Mouse (Mus musculus): Measurements from ENCODE around the gene Gucd1.
"Not testable (repeated sequence)": the region's sequence is repeated elsewhere in the genome, so short reads cannot be mapped to it uniquely, and the experiment has no call there.

The Gucd1 gene

GRCm38 (mm10) chr10:75503692-75504091 lies 14.1 kb downstream of the Gucd1 start:
- in situ Hi-C loops (cut with MboI) = no loop called here

GRCm38 (mm10) chr10:75501641-75502040 lies 16.1 kb downstream of the Gucd1 start:
- in situ Hi-C loops (cut with MboI) = no loop called here

GRCm38 (mm10) chr10:75500345-75500744 lies 17.4 kb downstream of the Gucd1 start:
- in situ Hi-C loops (cut with MboI) = no loop called here

- in situ Hi-C loops (cut with MboI) = no loop called here
These were observed 18.0 kb downstream of the Gucd1 start for GRCm38 (mm10) chr10:75499791-75500190.

- in situ Hi-C loops (cut with MboI) = not testable (repeated sequence)
These were observed 18.6 kb downstream of the Gucd1 start for GRCm38 (mm10) chr10:75499214-75499613.

- in situ Hi-C loops (cut with MboI) = no loop called here
These were observed 21.9 kb downstream of the Gucd1 start for GRCm38 (mm10) chr10:75495921-75496320.

- in situ Hi-C loops (cut with MboI) = no loop called here
These were observed 22.5 kb downstream of the Gucd1 start for GRCm38 (mm10) chr10:75495304-75495703.

GRCm38 (mm10) chr10:75491936-75492262 lies 25.9 kb downstream of the Gucd1 start:
- in situ Hi-C loops (cut with MboI) = no loop called here

- in situ Hi-C loops (cut with MboI) = no loop called here
These were observed 26.4 kb downstream of the Gucd1 start for GRCm38 (mm10) chr10:75491234-75491935.

GRCm38 (mm10) chr10:75490731-75491130 lies 27.0 kb downstream of the Gucd1 start:
- in situ Hi-C loops (cut with MboI) = no loop called here

GRCm38 (mm10) chr10:75489522-75489921 lies 28.2 kb downstream of the Gucd1 start:
- in situ Hi-C loops (cut with MboI) = no loop called here

- in situ Hi-C loops (cut with MboI) = no loop called here
These were observed 30.6 kb downstream of the Gucd1 start for GRCm38 (mm10) chr10:75487131-75487530.

- in situ Hi-C loops (cut with MboI) = no loop called here
These were observed 31.4 kb downstream of the Gucd1 start for GRCm38 (mm10) chr10:75486086-75486979.

- in situ Hi-C loops (cut with MboI) = loop anchor here (5.0 kb wide), 1 partner anchor 37 kb away; no protein-coding TSS in a partner anchor
These were observed 33.0 kb downstream of the Gucd1 start for GRCm38 (mm10) chr10:75484767-75485166.

- in situ Hi-C loops (cut with MboI) = loop anchor here (5.0 kb wide), 1 partner anchor 37 kb away; no protein-coding TSS in a partner anchor
These were observed 33.7 kb downstream of the Gucd1 start for GRCm38 (mm10) chr10:75484066-75484465.

GRCm38 (mm10) chr10:75482919-75483483 lies 34.8 kb downstream of the Gucd1 start:
- in situ Hi-C loops (cut with MboI) = loop anchor here (5.0 kb wide), 1 partner anchor 36 kb away; no protein-coding TSS in a partner anchor

- in situ Hi-C loops (cut with MboI) = loop anchor here (5.0 kb wide), 1 partner anchor 35 kb away; no protein-coding TSS in a partner anchor
These were observed 35.5 kb downstream of the Gucd1 start for GRCm38 (mm10) chr10:75482271-75482670.

- in situ Hi-C loops (cut with MboI) = loop anchor here (5.0 kb wide), 1 partner anchor 34 kb away; no protein-coding TSS in a partner anchor
These were observed 36.1 kb downstream of the Gucd1 start for GRCm38 (mm10) chr10:75481703-75482102.

GRCm38 (mm10) chr10:75479955-75480354 lies 37.8 kb downstream of the Gucd1 start:
- in situ Hi-C loops (cut with MboI) = loop anchor here (5.0 kb wide), 1 partner anchor 33 kb away; no protein-coding TSS in a partner anchor

- in situ Hi-C loops (cut with MboI) = no loop called here
These were observed 40.7 kb downstream of the Gucd1 start for GRCm38 (mm10) chr10:75477034-75477433.

GRCm38 (mm10) chr10:75475139-75475850 lies 42.5 kb downstream of the Gucd1 start:
- in situ Hi-C loops (cut with MboI) = not testable (repeated sequence)

- in situ Hi-C loops (cut with MboI) = no loop called here
These were observed 43.2 kb downstream of the Gucd1 start for GRCm38 (mm10) chr10:75474571-75474970.
